Mouse (Mus musculus) activated CD4-positive, CD25-positive, alpha-beta regulatory T cell, adult 4 months (primary cell): ENCODE results near the gene Chrd. TPM values are rescaled to one million over a fixed set of nuclear protein-coding genes. Genes with fewer than 3 reads are reported as not detected.
A peak's percentile ranks its signal among the peaks of the same experiment; 100 is the strongest.

Experiments
- ATAC-seq: one replicate; pipeline ENCODE4 v1.8.0; 2017
- polyA plus RNA-seq, 2 experiments: library from polyadenylated mRNA; unstranded; fragments of 100-300 nt; shearing (Covaris generic); gene quantifications; one replicate each; pipeline ENCODE4 v1.2.1; 2017

The Chrd gene
- not detected for polyA plus RNA-seq

DNA sequence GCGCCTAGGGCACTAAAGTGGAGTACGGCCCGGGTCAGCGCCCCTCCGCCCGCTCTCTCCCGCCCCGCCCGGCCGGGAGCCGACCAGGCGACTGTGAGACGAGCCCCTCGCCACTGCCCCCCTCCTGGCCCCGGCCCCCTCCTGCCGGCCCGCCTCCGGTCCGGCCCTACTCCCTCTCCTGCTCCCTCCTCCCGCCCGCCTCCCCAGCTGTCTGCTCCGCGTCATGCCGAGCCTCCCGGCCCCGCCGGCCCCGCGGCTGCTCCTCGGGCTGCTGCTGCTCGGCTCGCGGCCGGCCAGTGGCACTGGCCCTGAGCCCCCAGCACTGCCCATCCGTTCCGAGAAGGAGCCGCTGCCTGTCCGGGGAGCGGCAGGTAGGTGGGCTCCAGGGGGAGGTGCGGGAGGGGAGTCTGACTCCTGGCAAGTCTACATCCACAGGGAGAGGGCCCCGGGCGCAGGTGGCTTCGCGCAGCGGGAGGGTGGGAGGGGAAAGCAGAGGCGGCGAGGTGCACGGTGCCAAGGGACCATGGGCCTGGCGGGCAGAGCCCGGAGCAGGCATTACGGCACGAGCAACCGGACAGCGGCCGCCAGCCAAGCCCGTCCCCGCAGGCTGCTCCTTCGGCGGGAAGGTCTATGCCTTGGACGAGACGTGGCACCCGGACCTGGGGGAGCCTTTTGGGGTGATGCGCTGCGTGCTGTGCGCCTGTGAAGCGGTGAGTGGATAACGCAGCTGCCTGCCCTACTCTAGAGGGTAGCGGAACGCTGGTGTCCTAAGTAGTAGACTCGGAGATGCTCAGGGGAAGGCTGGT is at the start of gene Chrd:
TSS of gene Chrd (plus strand) at position 203 of the 806 bp plus-strand sequence.
- no peak for ATAC-seq

DNA sequence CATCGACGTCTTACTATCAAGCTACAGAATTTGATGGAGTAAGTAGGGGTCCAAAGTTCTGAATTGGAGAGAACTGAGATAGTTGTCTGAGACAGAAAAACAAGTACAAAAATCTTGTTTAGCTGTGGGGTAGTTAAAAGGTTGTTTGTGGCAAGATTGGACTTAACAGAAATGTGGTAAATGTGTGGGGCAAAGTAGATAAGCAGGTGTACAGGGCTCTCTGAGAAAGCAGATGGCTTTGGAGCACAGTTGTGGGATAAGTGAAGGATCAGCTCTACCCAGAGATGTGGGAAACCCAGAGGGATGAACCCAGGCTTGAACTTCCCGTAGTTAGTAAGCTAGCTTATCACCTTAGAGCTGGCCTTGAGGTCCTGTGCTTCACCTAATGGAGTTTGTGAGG is 42.2 kb upstream of the Chrd start:
- ATAC-seq: no peak

- ATAC-seq: no peak
These were observed 41.3 kb upstream of the Chrd start for GRCm38 (mm10) chr16:20691617-20692016.

GRCm38 (mm10) chr16:20692241-20692965 is 40.5 kb upstream of the Chrd start:
- no peak for ATAC-seq

DNA sequence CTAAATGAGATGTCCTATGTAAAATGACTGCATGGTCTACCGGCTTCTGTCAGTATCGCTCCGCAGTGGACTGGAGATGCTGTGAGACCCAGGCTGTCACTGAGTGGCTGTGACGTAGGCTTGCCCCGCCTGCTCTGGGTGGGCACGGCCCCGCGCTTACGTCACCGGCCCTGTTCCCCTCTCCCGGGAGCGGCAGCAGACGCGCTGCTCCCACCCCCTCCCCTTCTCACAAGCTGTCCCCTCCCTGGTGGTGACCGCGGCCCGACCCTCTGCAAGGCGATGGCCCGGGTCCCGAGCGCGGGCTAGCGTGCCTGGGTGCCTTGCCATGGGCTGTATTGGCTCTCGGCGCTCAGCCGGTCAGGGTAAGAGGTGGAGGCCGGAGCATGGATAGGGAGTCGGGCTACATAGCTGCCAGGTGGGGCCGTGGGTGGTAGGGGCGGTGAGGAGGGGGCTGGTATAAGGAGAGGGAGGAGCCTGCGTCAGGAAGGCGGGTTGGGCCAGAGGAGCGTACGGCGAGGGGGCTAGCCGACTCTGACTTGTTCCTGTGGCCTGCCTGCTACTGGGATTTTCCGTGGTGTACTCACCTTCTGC is 39.7 kb upstream of the Chrd start, which contains the start of gene Fam131a:
TSS of gene Fam131a (plus strand) at position 131 of the 591 bp plus-strand sequence.
- peak; percentile 80 for ATAC-seq

DNA sequence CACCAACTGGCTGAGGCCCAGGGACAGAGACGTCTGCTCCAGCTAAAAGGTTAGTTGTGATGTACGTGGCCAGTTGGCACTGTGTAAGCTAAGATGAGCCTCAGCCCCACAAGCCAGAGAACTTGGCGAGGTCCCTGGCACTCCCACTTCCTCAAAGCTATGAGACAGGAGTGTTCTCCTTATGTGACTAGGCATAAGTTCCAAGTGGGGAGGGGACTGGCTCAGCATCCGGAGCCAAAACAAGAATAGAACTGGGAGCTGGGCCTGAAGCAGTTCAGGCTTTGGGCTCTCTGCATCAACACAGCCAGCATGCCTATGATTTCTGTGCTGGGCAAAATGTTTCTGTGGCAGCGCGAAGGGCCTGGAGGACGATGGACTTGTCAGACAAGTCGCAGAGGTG is 38.1 kb upstream of the Chrd start:
- no peak for ATAC-seq

- ATAC-seq: peak; percentile 4
These were observed 37.2 kb upstream of the Chrd start for GRCm38 (mm10) chr16:20695622-20696323.

GRCm38 (mm10) chr16:20699266-20699665 is 33.7 kb upstream of the Chrd start:
- no peak for ATAC-seq

DNA sequence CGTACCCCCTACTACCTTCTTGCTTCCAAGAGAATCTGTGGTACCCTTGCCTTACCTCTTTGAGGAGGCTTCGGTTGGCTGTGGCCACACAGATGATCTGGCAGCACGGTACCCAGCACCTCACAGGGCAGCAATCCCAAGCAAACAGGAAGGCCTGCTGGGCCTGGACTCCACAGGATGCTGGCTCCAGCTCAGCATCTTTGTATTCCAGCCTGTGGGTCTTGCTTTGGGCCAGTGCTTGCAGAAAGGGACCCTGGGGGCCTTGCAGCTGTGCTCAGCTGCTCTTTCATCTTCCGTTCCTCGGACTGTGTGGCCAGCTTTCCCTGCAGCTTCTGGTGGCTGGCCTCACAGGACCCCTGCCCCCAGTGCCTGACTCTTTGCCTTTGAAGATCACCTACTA is 32.9 kb upstream of the Chrd start:
- no peak for ATAC-seq

- no peak for ATAC-seq
These were observed 31.6 kb upstream of the Chrd start for GRCm38 (mm10) chr16:20701316-20701715.

- no peak for ATAC-seq
These were observed 31.0 kb upstream of the Chrd start for GRCm38 (mm10) chr16:20701729-20702521.

GRCm38 (mm10) chr16:20702522-20702893 is 30.4 kb upstream of the Chrd start:
- ATAC-seq: no peak

- no peak for ATAC-seq
These were observed 29.9 kb upstream of the Chrd start for GRCm38 (mm10) chr16:20703071-20703470.

GRCm38 (mm10) chr16:20703699-20704400 is 29.1 kb upstream of the Chrd start:
- ATAC-seq: no peak

GRCm38 (mm10) chr16:20705786-20706185 is 27.1 kb upstream of the Chrd start:
- no peak for ATAC-seq

DNA sequence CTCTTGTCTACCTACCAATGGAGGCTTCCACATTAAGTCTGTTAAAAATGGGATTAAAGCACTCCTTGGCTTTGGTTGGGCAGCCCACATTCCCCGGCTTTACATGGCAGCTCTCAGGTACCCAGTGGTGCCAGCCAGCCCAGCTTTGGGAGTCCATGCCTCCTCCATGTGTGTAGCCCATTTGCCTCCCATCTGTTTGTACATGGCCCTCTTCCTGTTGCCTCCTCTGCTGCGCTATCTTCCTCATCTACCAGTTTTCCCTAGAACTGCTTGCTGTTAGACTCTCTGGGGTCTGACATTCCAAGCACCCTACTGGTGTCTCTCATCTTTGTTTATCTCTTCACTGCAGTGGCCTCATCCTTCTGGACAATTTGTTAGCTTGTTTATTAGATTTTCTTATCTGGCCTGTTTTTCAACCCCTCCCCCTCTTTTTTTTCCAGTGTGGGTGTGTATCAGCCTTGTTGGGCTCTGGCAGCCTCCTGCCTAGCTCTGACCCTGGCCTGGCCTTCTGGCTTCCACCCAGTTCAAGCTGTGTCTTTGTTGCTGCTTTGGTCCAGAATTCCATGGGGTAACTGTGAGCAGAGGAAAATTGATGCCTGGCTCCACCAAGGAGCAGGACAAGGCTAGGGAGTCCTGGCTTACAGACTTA is 26.4 kb upstream of the Chrd start:
- ATAC-seq: no peak

DNA sequence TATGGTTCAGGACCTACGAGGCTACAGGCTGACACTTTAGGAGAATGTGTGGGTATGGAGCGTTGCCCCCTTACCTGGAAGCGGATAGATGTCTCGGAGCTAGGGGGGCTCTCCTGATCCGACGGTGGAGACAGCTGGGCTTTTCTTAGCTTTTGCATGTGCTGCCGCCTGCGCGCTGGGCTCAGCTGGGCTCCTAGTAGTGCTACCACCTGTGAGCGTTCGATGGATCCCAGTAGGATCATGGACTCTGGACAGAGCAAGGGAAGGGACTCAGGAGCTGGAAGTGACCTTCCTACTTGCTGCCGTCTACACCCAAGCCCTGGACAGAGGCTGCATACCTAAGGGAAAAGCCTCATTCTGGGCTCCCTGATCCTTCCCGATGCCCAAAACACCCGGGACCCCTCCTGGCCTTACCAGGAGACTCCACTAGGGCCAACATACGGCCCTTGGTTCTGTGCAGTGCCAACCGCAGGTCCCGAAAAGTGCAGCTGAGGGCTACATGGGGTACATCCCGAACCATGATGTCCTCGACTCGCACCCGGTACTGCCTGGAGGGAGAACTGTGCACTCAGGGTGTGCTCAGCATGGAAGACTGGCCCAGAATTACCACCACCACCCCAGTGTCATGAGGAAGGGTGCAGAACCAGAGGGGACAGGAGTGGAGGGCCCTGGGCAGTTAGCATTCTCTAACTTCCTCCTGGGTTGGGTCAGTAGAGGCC is 24.5 kb upstream of the Chrd start:
- no peak for ATAC-seq

DNA sequence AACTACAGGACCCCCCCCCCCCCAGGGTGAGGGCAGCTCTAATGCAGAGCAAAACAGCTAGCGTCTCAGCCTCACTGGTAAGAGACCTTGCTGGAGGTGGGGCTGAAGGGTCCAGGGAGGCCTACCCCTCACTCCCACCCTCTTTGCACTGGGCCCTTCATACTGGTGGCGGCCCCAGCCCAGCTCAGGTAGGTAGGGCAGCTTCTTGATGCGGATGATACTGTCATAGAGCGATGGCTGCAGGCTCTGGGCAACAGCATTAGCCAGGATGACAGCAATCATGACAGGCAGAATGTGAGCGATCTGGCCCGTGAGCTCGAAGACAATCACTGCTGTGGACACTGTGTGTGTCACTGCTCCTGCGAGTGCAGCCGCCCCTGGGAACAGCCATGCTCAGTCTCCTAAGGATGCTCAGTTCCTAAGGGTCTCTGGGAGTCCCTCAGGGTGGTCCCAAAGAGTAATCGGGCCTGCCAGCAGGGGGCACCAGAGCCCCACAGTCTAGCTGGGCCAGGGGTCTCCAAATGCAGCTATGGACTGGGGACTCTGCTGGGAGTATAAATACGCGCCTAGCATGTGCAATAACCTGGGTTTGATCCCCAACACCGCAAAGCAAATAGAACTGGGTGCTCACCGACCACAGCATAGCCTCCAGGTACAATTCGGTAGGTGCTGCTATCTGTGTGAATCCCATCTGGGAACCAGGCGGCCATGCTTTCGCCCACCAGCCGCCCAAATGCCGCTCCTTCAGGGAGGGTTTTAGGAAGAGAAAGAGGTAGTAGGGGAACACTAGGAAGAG is 23.8 kb upstream of the Chrd start:
- no peak for ATAC-seq

DNA sequence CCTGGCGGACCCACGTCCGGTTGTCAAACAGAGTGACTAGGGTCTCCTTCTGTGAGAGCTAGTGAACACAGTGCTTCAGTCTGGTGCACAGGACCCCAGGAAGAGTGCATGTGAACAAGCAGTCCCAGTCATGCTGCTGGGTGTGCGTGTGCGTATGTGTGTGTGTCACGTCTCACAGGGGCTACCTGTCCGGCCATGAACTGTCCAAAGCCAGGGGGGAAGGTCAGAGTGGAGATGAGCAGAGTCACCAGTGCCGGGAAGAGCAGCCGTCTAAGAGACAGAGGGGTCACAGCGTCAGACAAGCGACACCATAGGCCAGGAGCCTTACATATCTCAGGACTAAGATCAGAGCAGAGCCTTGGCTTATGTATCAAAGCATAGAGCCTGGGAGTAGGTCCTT is 22.6 kb upstream of the Chrd start:
- ATAC-seq: no peak
